Comparison of ENCODE assay signal across 28 mouse cellular contexts in genomic region chr19:60463440-60463839, GRCm38 (mm10). TPM values are rescaled to one million over a fixed set of nuclear protein-coding genes. Genes with fewer than 3 reads are reported as not detected.
DNase-seq lines count a peak whose midpoint lies in the region; ATAC-seq and TF ChIP-seq lines count a peak whose summit lies in the region.
"Had no signal": no experiment of that assay in that cellular context is flagged by ENCODE, and none has a peak within 500 bp of the region (broad histone marks: within the 10 kb centered on the region; RNA-seq: fewer than 3 reads in every experiment).

No protein-coding gene starts in this region.

- no peaks in the 10 kb centered on the region for H3K79me2 ChIP-seq in CH12.LX (replicated peaks; ENCODE audit: control insufficient read depth, extremely low read depth, insufficient read depth, poor library complexity, severe bottlenecking)

- no peak for TF ChIP-seq POLR2A in CH12.LX (IDR thresholded peaks at IDR 0.05; ENCODE audit: low read depth, low read length)
- no peak for TF ChIP-seq POLR2A in embryonic fibroblast, embryonic 13.5 days (IDR thresholded peaks at IDR 0.05; ENCODE audit: low read depth, low read length)

- H3K9ac ChIP-seq in limb, embryonic 15.5 days = no peak overlapping the region
- no peak overlapping the region for H3K9ac ChIP-seq in CH12.LX (ENCODE audit: insufficient read depth, low read depth)
- H3K9ac ChIP-seq: embryonic facial prominence, embryonic 13.5 days; forebrain, embryonic 12.5 days; liver, embryonic 15.5 days; lung, embryonic 15.5 days had no signal

- H3K4me2 ChIP-seq in limb, embryonic 15.5 days = no peak overlapping the region
- H3K4me2 ChIP-seq in CH12.LX (ENCODE audit: insufficient read depth, low read depth, poor library complexity, severe bottlenecking) = no peak overlapping the region
- H3K4me2 ChIP-seq: embryonic facial prominence, embryonic 13.5 days; forebrain, embryonic 12.5 days; liver, embryonic 15.5 days; lung, embryonic 15.5 days; midbrain, embryonic 11.5 days had no signal

- TF ChIP-seq EP300 in CH12.LX (IDR thresholded peaks at IDR 0.05; ENCODE audit: low read length) = no peak

- no peaks in the 10 kb centered on the region for H3K9me3 ChIP-seq in limb, embryonic 15.5 days
- H3K9me3 ChIP-seq in limb, embryonic 10.5 days (replicated peaks) = no peaks in the 10 kb centered on the region
- H3K9me3 ChIP-seq in CH12.LX (replicated peaks; ENCODE audit: low read length) = peaks cover 7% of the 10 kb centered on the region
- H3K9me3 ChIP-seq: embryonic facial prominence, embryonic 13.5 days; forebrain, embryonic 12.5 days; heart, embryonic 10.5 days; liver, embryonic 15.5 days; lung, embryonic 15.5 days had no signal

- H3K36me3 ChIP-seq in limb, embryonic 15.5 days = no peaks in the 10 kb centered on the region
- H3K36me3 ChIP-seq in limb, embryonic 10.5 days = no peaks in the 10 kb centered on the region
- H3K36me3 ChIP-seq in CH12.LX (replicated peaks in 1 of 2; ENCODE audit: control insufficient read depth in 1 of 2, insufficient read depth in 1 of 2, low read length in 1 of 2) = no peaks in the 10 kb centered on the region
- H3K36me3 ChIP-seq: embryonic facial prominence, embryonic 13.5 days; forebrain, embryonic 12.5 days; G1E; heart, embryonic 10.5 days; liver, embryonic 15.5 days; lung, embryonic 15.5 days had no signal

- peaks cover 30% of the 10 kb centered on the region for H3K27me3 ChIP-seq in limb, embryonic 15.5 days
- H3K27me3 ChIP-seq in limb, embryonic 10.5 days (ENCODE audit: low read depth, poor library complexity, severe bottlenecking) = peaks cover 39% of the 10 kb centered on the region
- H3K27me3 ChIP-seq in CH12.LX (replicated peaks) = no peaks in the 10 kb centered on the region

- 63% methylated on average over 3 of the region's 3 CpGs for WGBS in limb, embryonic 15.5 days
- 91% methylated on average over 3 of the region's 3 CpGs for WGBS in limb, embryonic 10.5 days

- no peak for TF ChIP-seq RAD21 in CH12.LX (IDR thresholded peaks at IDR 0.05; ENCODE audit: low read depth, low read length)

- ATAC-seq in limb, embryonic 15.5 days (ENCODE audit: insufficient number of reproducible peaks, low FRiP score, low TSS enrichment, low read depth) = no peak

- in situ Hi-C loops in CH12.LX (cut with MboI; ENCODE audit: low pct_ligation_motif_present, low pct_unique_long_range_greater_than_20kb, low sequenced_read_pairs) = no loop called here

- TF ChIP-seq CTCF in CH12.LX (conservative IDR thresholded peaks at IDR 0.05 in 1 of 2, IDR thresholded peaks at IDR 0.05 in 1 of 2; ENCODE audit: low read depth in 2 of 2, low read length in 2 of 2) = no peak
- no peak for TF ChIP-seq CTCF in embryonic fibroblast, embryonic 13.5 days (IDR thresholded peaks at IDR 0.05; ENCODE audit: borderline replicate concordance, insufficient read depth, low read length)

- intact Hi-C loops in heart, postnatal 14 days (cut with DNase I) = no loop called here

- peak overlapping the region; percentile 43; the same call in 1 of the 2 replicates for H3K27ac ChIP-seq in limb, embryonic 15.5 days
- no peak overlapping the region for H3K27ac ChIP-seq in limb, embryonic 10.5 days
- H3K27ac ChIP-seq in CH12.LX (ENCODE audit: insufficient read depth, low read depth) = no peak overlapping the region
- H3K27ac ChIP-seq in embryonic fibroblast, embryonic 13.5 days (ENCODE audit: insufficient read depth, low read length) = peak overlapping the region; percentile 44
- H3K27ac ChIP-seq: embryonic facial prominence, embryonic 13.5 days; forebrain, embryonic 12.5 days; heart, embryonic 10.5 days; liver, embryonic 15.5 days; lung, embryonic 15.5 days had no signal

- H3K4me3 ChIP-seq in limb, embryonic 15.5 days = no peak overlapping the region
- H3K4me3 ChIP-seq in limb, embryonic 10.5 days = no peak overlapping the region
- H3K4me3 ChIP-seq in CH12.LX (replicated peaks in 1 of 3; ENCODE audit: low read depth in 2 of 3, low read length in 2 of 3, poor library complexity in 1 of 3) = no peak overlapping the region
- no peak overlapping the region for H3K4me3 ChIP-seq in embryonic fibroblast, embryonic 13.5 days (ENCODE audit: insufficient read depth, low read length)
- H3K4me3 ChIP-seq: embryonic facial prominence, embryonic 13.5 days; erythroblast, embryonic 14.5 days; forebrain, embryonic 12.5 days; heart, embryonic 10.5 days; liver, embryonic 15.5 days; lung, embryonic 15.5 days had no signal

- dilution Hi-C loops in CH12.LX (cut with MboI; ENCODE audit: extremely low pct_ligation_motif_present, extremely low pct_unique_long_range_greater_than_20kb, low sequenced_read_pairs) = no loop called here

- H3K4me1 ChIP-seq in limb, embryonic 15.5 days = peaks cover 25% of the 10 kb centered on the region
- peaks cover 21% of the 10 kb centered on the region for H3K4me1 ChIP-seq in limb, embryonic 10.5 days
- H3K4me1 ChIP-seq in CH12.LX (ENCODE audit: control insufficient read depth in 1 of 2, insufficient read depth in 2 of 2) = no peaks in the 10 kb centered on the region
- peaks cover 18% of the 10 kb centered on the region for H3K4me1 ChIP-seq in embryonic fibroblast, embryonic 13.5 days (ENCODE audit: control insufficient read depth, insufficient read depth, low read length)

- DNase-seq in heart, adult 11 months = peak; percentile 66
- DNase-seq in heart, postnatal 14 days = no peak
- no peak for DNase-seq in limb, embryonic 10.5 days (ENCODE audit: low spot score)
- DNase-seq in CH12.LX (ENCODE audit: extremely low read depth) = no peak
- no peak for DNase-seq in retina, embryonic 14.5 days (ENCODE audit: low spot score)
- DNase-seq: B cell, adult 2 months; embryo, embryonic 11 days; thymus, adult 2 months; thymus, postnatal 36 days had no signal

TF ChIP-seq in CH12.LX, 34 proteins besides CTCF, POLR2A, EP300 and RAD21:
- TF ChIP-seq MAFK (IDR thresholded peaks at IDR 0.05; ENCODE audit: insufficient replicate concordance, low read length) (peak; percentile 77), USF2 (conservative IDR thresholded peaks at IDR 0.05; ENCODE audit: low read depth, low read length) (no peak), RCOR1 (conservative IDR thresholded peaks at IDR 0.05; ENCODE audit: low read depth, low read length) (no peak), ZMIZ1 (IDR thresholded peaks at IDR 0.05; ENCODE audit: low read depth, low read length) (no peak), PAX5 (IDR thresholded peaks at IDR 0.05; ENCODE audit: low read length) (no peak), ZNF384 (IDR thresholded peaks at IDR 0.05; ENCODE audit: low read depth, low read length) (no peak), MYC (IDR thresholded peaks at IDR 0.05; ENCODE audit: low read depth, low read length) (no peak)

RNA-seq across cellular contexts. Expression of gene Prlhr, which starts 4.7 kb away (rescaled TPM):
- not detected for total RNA-seq in heart, postnatal 14 days (2021)
- polyA plus RNA-seq in limb, embryonic 15.5 days (2015; fragmentation: Nextera tagmentation; extraction: Ambion mirVana) = not detected in 2 replicates
- polyA plus RNA-seq in limb, embryonic 10.5 days (2016; fragmentation: Nextera tagmentation; extraction: Ambion mirVana) = not detected in 2 replicates
- total RNA-seq in CH12.LX (2012; rRNA removed) = not detected in 2 replicates
- total RNA-seq in CH12.LX (2014; rRNA removed) = not detected in 2 replicates
- polyA plus RNA-seq in CH12.LX (2012; ENCODE audit: insufficient read length, low read depth) = not detected in 2 replicates
- not detected in 2 replicates for polyA plus RNA-seq in embryonic fibroblast, embryonic 13.5 days (2011; ENCODE audit: insufficient read length, low read depth, missing spikeins)
- total RNA-seq: gastrocnemius, adult 8-10 months; gastrocnemius, postnatal 4 days; hematopoietic stem cell, adult 5-6 weeks; liver, adult 2 months; megakaryocyte, adult 5-6 weeks had no signal
- polyA plus RNA-seq: embryonic facial prominence, embryonic 13.5 days; erythroblast, embryonic 14.5 days; forebrain, embryonic 12.5 days; G1E; heart, embryonic 10.5 days; heart, embryonic 16.5 days; intestine, embryonic 16.5 days; limb, embryonic 11.5 days; liver, adult 2 months; liver, embryonic 15.5 days; lung, embryonic 15.5 days; midbrain, embryonic 11.5 days; Patski had no signal

Comparison
In these comparisons a context has a peak if more than half of its experiments do, and no peak if none do; other contexts are left out.
1. H3K27ac ChIP-seq: peak in limb, embryonic 15.5 days (single experiment) and embryonic fibroblast, embryonic 13.5 days (single experiment); none in limb, embryonic 10.5 days (single experiment) and CH12.LX (single experiment).